Mouse (Mus musculus) MN1 (cell line): ENCODE data around the gene D10Wsu102e.
"Not testable (repeated sequence)": the region's sequence is repeated elsewhere in the genome, so short reads cannot be mapped to it uniquely, and the experiment has no call there.

Source experiments
- DNase-seq: peaks from one replicate; pipeline ENCODE4 v3.0.0-alpha.2; 2016; ENCODE audit warnings: low spot score

Gene D10Wsu102e

DNA sequence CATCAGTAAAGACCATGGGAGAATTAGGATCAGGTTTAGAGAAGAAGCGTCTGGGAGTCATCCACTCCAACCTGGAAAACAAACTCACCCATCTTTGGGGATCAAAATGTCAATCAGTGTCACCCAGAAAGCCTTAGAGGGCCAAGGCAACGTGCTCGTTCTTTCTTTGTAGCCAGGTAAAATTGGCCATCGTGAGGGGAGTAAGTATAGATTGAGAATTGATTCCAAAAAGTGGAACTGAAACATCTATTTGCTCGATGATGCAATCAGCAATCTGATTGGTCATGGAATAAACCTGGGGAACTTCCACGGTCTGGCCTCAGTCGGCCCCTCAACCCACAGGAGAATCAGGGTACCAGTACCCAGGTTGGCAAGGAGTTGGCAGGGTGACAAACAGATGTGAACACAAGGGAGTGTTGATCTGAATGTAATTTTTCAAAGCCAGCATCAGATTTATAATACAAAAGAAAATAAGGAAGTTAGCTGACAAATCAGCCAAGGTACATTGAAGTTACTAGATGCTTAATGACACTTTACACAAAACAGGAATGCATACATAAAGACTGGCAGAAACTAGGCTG, 25.4 kb downstream of the D10Wsu102e start:
- DNase-seq = no peak

DNA sequence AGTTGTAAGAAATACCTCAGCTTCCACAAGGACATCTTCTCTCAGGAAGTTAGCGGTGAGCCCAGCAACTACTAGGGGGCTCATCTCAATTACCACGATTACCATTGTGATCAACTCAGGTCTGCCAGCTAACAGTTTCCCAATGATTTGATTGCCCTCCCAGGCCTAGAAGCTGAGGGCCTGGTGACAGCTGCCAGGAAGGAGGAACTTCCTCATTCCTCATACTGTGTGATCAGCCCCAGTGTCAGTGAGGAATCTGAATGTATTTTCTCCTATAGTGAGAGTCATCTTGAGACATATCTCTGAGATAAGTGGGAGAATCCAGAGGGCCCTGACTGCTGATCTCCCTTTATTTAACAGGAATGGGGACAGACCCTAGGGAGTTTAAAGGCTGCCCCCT, 37.3 kb downstream of the D10Wsu102e start:
- DNase-seq = no peak

DNA sequence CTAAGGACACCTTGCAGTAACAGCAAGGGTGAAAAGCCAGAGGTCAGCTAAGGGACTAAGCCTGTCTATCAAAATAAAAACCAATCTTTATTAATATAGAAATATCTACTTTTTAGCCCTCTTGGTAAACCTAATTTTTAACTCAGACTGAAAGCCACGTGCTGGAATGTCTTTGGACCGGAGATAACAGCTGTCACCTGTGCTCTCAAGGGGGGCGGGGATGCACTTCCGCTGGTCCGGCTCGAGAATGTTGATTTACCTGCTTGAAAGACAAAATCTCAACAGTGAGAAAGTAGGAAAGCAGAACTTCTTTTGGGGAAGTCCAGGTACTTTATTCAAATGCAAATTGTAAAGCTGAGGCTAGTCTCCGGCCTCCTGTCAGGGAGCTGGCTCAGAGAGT, 40.9 kb downstream of the D10Wsu102e start:
- DNase-seq = not testable (repeated sequence)

DNA sequence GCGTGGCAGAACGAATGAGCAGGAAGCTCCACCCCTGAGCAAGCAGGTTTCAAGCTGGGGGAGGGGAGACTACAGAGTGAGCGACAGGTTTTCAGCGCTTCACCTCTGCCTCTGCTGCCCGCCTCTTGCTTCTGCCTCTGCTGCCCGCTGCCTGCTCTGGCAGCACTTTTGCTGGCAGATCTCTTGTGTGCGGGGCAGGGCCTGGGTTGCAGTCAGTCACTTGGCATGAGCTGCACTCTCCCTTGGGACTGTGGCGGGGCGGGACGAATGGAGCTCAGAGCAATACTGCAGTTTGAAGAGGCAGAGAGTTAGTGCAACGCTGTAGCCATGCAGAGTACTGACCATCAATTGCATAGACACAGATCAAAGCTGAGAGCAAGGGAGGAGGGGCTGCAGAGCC, 45.0 kb downstream of the D10Wsu102e start:
- DNase-seq = peak; percentile 22

GRCm38 (mm10) chr10:83405711-83406110, 45.7 kb downstream of the D10Wsu102e start:
- DNase-seq = no peak

GRCm38 (mm10) chr10:83407141-83407540, 47.1 kb downstream of the D10Wsu102e start:
- no peak for DNase-seq

GRCm38 (mm10) chr10:83418466-83418865, 58.4 kb downstream of the D10Wsu102e start:
- DNase-seq = not testable (repeated sequence)

- DNase-seq = no peak
These were observed 88.6 kb downstream of the D10Wsu102e start for GRCm38 (mm10) chr10:83448582-83448981.

DNA sequence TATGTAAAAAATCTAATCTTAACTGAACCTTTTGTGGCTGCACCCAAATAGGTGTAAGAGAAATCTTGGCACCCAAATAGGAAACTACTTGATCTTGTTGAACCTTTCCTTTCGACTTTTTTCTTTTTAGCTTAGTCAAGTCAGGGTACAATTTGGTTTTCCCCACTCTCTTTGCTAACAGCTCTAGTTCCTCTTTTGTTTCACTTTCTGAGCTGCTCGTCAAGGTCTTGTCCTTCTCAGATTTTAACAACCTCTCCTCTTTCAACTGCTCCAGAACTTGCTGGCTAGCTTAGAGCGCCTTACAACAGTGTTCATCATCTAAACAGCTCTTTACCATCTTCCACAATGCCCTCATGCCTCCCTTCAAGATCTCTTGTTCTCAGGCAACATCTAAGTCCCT, 97.5 kb downstream of the D10Wsu102e start:
- DNase-seq = no peak

- no peak for DNase-seq
These were observed 115.2 kb downstream of the D10Wsu102e start for GRCm38 (mm10) chr10:83475226-83475625.

DNA sequence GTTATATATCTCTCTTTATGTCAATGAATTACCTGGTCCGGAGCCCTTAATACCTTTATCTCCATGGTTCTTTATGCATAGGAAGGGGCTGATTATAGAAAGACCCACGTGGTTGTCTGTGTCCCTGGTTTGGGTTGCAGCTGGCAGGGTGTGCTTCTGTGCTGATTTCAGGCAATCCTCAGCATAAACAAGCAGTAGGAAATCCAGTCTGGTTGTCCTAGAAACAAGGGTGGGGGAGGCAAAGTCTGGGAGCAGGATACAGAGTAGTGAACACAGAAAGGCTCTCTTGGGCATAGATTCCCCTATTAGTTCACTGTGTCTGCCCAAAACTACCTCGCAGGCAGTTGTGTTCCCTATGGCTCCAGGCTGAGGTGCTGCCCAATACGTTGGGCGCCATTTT, 117.3 kb downstream of the D10Wsu102e start:
- DNase-seq = no peak

DNA sequence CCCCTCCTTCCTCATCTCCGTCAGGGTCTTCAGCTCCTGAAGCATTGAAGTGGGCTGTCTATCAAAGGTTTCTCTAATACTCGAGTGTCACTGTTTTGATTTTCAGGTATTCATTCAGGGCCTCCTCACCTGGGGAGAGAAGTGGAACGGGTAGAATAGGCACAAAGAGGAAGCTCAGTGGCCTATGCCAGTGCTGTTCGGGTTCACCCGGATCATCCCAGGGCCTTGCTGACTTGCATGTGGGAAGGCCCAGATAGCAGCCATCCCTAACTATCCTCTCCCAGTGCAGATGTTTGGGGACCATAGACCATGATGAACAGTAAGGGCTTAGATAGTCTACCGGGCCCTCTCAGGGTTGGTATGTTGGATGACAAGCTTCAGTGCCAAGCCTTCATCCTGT, 130.5 kb downstream of the D10Wsu102e start:
- DNase-seq = no peak

- DNase-seq = no peak
These were observed 137.3 kb downstream of the D10Wsu102e start for GRCm38 (mm10) chr10:83497321-83497720.

DNA sequence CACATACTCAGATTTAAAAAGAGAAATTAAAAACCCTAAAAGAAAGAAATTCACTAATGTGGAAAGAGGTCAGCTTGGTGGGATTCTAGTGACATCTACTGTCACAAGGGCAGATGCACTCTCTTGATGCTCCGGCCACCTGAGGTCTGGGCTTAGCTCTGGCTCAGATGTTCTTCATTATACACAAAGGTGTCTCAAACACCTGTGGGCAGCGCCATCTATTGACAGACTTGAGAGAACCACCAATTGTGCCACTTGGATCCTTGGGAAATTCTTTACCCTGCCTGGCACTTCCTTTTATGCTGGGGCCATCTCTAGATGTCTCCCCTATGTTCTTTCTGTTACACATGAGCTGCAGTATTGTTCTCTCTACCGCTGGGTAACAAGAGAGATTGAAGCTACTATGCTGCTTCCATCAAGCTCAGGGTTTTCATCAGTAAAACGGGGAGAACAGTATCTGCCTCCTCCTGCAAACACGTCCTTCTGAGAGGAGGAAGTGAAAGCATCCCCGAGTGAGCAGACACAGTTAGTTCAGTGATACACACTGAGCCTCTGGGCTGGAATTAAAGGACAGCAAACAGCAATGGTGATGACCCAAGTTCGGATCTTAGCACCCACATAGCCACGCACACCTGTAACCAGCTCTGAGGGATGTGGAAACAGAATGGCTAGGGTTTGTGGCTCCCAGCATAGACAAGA, 149.1 kb downstream of the D10Wsu102e start:
- no peak for DNase-seq

DNA sequence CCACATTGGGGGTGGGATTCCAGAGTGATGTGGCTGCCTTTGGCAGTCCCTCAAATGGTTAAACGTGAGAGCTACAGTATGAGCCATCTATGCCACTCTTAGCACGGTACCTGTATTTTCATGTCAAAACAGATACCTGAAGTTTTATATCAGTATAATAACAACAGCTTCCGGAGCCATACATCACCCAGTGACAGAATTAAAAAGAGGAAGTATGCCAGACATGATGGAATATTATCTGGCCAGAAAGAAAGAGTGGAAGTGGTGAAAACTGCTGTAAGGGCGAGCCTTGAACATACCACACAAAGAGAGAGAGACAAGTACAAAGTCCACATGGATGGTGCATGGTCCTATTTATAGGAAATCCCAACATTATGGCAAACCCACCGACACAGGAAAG, 151.3 kb downstream of the D10Wsu102e start:
- no peak for DNase-seq

DNA sequence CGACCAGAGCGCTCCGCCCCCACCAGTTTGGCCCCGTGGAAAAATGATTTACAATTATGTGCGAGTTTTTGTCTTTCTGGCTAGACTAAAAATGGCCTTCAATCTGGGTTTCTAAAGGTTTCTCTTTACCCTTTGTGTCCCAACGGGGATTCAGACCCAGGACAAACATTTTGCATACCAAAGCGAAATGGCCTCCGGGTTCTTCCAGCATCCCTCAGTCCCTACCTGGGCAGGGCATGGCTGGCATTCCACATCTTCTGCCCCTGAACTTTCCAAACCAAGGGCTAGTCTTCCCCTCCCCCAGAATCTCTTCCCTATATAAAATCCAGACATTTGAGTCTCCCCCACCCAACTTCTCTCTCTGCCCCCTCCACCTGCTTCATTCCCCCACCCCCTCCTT, 153.7 kb downstream of the D10Wsu102e start:
- no peak for DNase-seq

GRCm38 (mm10) chr10:83520990-83521389, 161.0 kb downstream of the D10Wsu102e start:
- no peak for DNase-seq

DNA sequence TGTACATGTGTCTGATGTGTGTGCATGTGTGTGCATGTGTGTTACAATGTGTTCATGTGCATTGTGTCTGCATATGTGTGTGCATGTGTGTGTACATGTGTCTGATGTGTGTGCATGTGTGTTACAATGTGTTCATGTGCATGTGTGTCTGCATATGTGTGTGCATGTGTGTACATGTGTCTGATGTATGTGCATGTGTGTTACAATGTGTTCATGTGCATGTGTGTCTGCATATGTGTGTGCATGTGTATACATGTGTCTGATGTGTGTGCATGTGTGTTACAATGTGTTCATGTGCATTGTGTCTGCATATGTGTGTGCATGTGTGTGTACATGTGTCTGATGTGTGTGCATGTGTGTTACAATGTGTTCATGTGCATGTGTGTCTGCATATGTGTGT, 164.2 kb downstream of the D10Wsu102e start:
- not testable (repeated sequence) for DNase-seq

DNA sequence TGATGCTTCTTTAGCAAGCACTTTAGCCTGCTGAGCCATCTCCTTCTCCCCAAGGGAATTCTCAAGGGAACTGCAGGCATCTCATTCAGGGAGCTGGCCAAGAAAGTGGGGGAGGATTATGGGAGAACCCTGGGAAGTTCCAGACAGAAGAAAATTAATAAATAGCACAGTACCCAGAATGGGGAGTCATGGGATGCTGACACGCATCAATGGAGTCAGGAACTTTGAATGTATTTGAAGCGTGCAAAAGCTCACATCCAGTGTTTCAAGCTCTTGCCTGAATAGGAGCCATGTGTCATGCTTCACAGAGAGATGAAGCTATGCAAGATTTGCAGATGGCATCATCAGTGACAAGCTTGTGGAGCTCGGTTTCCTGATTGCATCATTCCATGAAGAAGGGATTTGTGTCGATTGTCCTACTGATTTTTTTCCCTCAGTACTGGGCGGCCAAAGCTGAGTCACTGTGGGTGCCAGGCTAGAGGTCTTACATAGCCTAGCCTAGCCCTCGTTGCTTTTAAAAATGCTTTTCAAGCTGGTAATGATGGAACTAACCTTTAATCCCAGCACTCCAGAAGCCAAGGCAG, 170.5 kb downstream of the D10Wsu102e start:
- DNase-seq = peak; percentile 76

DNA sequence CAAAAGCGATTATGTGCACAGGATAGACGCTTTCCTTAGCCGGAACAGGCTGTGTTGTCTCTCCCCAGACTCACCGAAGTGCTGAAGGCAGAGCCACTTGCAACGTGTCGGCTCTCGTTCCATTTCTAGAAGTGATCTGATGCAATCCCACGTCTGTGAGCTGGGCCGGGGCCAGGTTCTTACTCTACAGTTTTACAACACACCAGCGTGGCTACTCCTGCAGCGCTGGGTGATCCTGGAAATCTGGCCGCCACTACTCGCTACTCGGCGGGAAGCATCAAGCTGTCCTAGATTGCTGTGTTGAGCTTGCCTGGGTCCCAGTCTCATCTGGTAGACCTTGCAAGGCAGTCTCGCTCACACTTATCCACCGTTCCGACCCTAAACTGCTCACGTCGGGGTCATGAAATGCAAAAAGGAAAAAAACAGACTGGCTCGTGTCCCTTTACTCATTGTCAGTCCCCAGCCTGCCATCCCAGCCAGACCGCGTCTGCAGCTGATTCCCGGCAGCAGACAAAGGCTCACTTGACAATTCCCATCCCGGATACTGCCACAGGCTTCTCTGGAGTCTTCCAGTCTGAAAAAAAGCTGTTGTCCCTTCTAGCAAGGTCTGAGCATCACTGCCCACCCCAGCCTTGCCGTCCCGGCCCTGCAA, 173.4 kb downstream of the D10Wsu102e start:
- DNase-seq = peak; percentile 87

- DNase-seq = peak; percentile 95
These were observed 173.9 kb downstream of the D10Wsu102e start, which contains the start of gene Aldh1l2 for GRCm38 (mm10) chr10:83533910-83534283. Gene Aldh1l2 (minus strand): TSS chr10:83534140.

GRCm38 (mm10) chr10:83536436-83536835, 176.4 kb downstream of the D10Wsu102e start:
- no peak for DNase-seq
